Mouse (Mus musculus) v-Abl transformed pro-B cells (cell line): ENCODE results near the gene Thap8.

ENCODE experiments used
- in situ Hi-C, 2 experiments: fragments of 400-800 bp; cut with MboI; formaldehyde crosslinking; loops; one replicate each; pipeline ENCODE4 v1.15.1; 2025; ENCODE audit not compliant: unreplicated experiment in 2 of 2

The Thap8 gene

DNA sequence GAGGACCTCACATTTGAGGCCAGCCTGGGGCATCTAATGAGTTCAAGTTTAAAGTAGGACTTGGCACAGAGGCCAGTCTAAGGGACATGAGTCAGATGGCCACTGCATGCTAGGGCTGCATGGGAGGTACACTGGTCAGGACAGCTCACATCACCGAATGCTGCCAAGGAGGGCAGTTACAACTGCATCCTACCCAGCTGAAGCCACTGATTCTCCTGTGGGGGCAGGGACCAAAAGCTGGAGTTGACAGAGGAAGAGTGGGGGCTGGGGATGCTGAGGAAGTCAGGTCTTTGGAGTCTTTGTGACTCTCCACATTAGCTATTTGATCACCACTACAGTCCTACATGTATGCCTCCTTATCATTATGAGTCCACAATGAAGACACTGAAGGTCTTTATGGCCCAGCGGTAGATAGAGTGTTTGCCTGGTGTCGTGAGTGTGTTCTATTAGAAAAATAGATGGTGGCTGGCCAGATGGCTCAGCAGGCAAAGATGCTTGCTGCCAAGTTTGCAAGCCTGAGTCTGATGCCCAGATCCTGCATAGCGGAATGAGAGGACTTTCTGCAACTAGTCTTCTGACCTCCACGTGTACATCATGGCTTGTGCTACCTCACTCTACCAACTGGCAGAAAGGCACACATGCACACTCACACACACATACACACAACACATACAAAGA lies 59.7 kb downstream of the Thap8 start:
- in situ Hi-C loops = loop anchor here (5.0 to 25.0 kb wide), 4 partner anchors 43 to 275 kb away; partner anchors contain the start of gene Upk1a (in 2 of the 2)
